In the genomic region with DNA sequence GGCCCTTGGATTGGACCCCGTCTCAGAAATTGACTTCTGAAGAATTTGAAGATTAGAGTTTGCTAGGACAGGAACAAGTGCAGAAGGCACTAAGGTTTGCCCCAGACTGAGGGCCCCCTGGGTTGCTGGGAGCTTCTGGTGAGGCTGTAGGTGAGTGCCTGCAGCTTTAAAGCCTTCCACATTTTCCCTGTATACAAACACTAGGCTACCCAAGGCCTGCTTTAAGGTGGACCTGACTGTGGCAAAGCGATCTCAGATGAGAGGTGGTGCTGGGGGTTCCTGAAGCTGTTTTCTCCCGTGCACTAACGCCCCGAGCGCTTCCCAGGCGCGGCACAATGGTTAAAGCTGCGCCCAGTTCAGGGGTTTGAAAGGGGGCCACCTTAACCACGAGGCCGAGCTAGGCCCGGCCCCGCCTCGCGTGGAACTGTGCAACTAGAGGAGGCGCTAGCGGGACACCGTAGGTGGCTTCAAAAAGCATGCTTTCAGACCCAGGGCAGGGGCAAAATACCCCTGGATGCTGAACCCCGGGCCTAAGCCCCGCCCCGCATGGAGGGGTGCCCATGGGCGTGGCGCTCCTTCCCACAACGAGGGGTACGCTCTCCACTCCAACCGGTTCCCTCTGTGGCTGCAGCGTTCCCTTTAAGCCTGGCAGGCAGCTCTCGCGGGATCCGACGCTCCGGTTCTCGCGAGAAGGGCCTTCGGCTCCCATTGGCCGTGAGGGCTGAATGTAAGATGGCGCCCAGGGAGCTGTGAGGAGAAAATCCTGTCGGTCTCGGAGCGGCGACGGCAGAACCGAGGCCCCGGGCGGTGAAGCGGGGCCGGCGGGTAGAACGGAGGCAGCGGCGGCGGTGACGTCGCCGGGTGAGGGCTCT, we compare ENCODE assay signal across 8 mouse cellular contexts. TPM values are rescaled to one million over a fixed set of nuclear protein-coding genes. Genes with fewer than 3 reads are reported as not detected.
DNase-seq lines count a peak whose midpoint lies in the region; ATAC-seq and TF ChIP-seq lines count a peak whose summit lies in the region.

A gene (plus strand): TSS at position 427 of the 872 bp plus-strand sequence.

- WGBS in forebrain, embryonic 15.5 days = 1% methylated on average over 54 of the region's 55 CpGs
- 1% methylated on average over 55 of the region's 55 CpGs for WGBS in lung, adult 2 months

- intact Hi-C loops in heart, postnatal 25 days (cut with DNase I) = no loop called here

- DNase-seq in ES-E14 (ENCODE audit: low read depth, low spot score) = peak; percentile 96
- DNase-seq in cerebellum, adult 11-12 months = peak; percentile 96
- peak; percentile 92 for DNase-seq in heart, postnatal 25 days (ENCODE audit: low spot score)
- DNase-seq in layer of hippocampus, adult 18-20 months (ENCODE audit: low spot score in 2 of 2) = peak; percentile 94 to 97
- peak; percentile 96 for DNase-seq in lung, adult 2 months
- peak; percentile 95 to 98 for DNase-seq in thymus, adult 18-20 months

- peak within 1 kb of the TSS; percentile 92 to 97 for H3K4me3 ChIP-seq in ES-E14 (ENCODE audit: insufficient read depth in 1 of 2, low read depth in 1 of 2, low read length in 2 of 2, poor library complexity in 1 of 2, severe bottlenecking in 1 of 2)
- peak within 1 kb of the TSS; percentile 96 for H3K4me3 ChIP-seq in forebrain, embryonic 15.5 days
- peak within 1 kb of the TSS; percentile 76 for H3K4me3 ChIP-seq in lung, adult 2 months (replicated peaks; ENCODE audit: extremely low read depth, low read depth, low read length)

- TF ChIP-seq POLR2A in lung, adult 2 months (IDR thresholded peaks at IDR 0.05; ENCODE audit: borderline replicate concordance, extremely low read depth, low read depth, low read length) = peak; percentile 84

- peak within 1 kb of the TSS; percentile 99 for H3K9ac ChIP-seq in ES-E14 (ENCODE audit: insufficient read depth, low read depth, low read length, poor library complexity, severe bottlenecking)
- peak within 1 kb of the TSS; percentile 90 for H3K9ac ChIP-seq in forebrain, embryonic 15.5 days (replicated peaks)

- H3K9me3 ChIP-seq in ES-E14 (ENCODE audit: control insufficient read depth, insufficient read depth, low read depth, low read length) = no peaks in the 10 kb centered on the region
- H3K9me3 ChIP-seq in forebrain, embryonic 15.5 days = no peaks in the 10 kb centered on the region

- peak; percentile 97 for ATAC-seq in forebrain, embryonic 15.5 days (replicated peaks)
- peak; percentile 88 for ATAC-seq in neutrophil, adult 5-6 weeks (ENCODE audit: extremely low read depth, insufficient number of reproducible peaks, low FRiP score, poor library complexity, severe bottlenecking)

- in situ Hi-C loops in ES-E14 (cut with MboI; ENCODE audit: low sequenced_read_pairs in 2 of 2, unreplicated experiment in 2 of 2) = no loop called here

- peaks cover 25% of the 10 kb centered on the region for H3K36me3 ChIP-seq in ES-E14 (ENCODE audit: control insufficient read depth, insufficient read depth, low read length, poor library complexity, severe bottlenecking)
- H3K36me3 ChIP-seq in forebrain, embryonic 15.5 days = peaks cover 43% of the 10 kb centered on the region

- H3K4me2 ChIP-seq in forebrain, embryonic 15.5 days (replicated peaks) = peak within 1 kb of the TSS; percentile 85

- no peaks in the 10 kb centered on the region for H3K27me3 ChIP-seq in forebrain, embryonic 15.5 days

- peaks cover 0 to 5% of the 10 kb centered on the region in 2 experiments; a peak in 2 of 4 replicates for H3K4me1 ChIP-seq in ES-E14 (ENCODE audit: control insufficient read depth in 2 of 2, insufficient read depth in 2 of 2, low read length in 2 of 2, poor library complexity in 1 of 2)
- H3K4me1 ChIP-seq in forebrain, embryonic 15.5 days = peaks cover 29% of the 10 kb centered on the region
- H3K4me1 ChIP-seq in lung, adult 2 months (ENCODE audit: control insufficient read depth, insufficient read depth, low read length) = peaks cover 3% of the 10 kb centered on the region; the same call in 1 of the 2 replicates

- H3K27ac ChIP-seq in ES-E14 (ENCODE audit: insufficient read depth, low read depth, low read length, poor library complexity, severe bottlenecking) = peak within 1 kb of the TSS; percentile 99
- peak within 1 kb of the TSS; percentile 99 for H3K27ac ChIP-seq in forebrain, embryonic 15.5 days (replicated peaks)

- no peak for TF ChIP-seq CTCF in lung, adult 2 months (IDR thresholded peaks at IDR 0.05; ENCODE audit: insufficient read depth, low read length)

TF ChIP-seq in ES-E14, 5 proteins besides CTCF, POLR2A, EP300 and RAD21:
- TF ChIP-seq ZNF384 (IDR thresholded peaks at IDR 0.05; ENCODE audit: low read depth, low read length) (no peak), ZC3H11A (IDR thresholded peaks at IDR 0.05; ENCODE audit: borderline replicate concordance, low read depth, low read length) (no peak), CHD2 (IDR thresholded peaks at IDR 0.05; ENCODE audit: low read depth, low read length) (peak; percentile 100), HCFC1 (IDR thresholded peaks at IDR 0.05; ENCODE audit: borderline replicate concordance, insufficient read depth, low read length) (no peak; the same call in 1 of the 2 replicates), MAFK (IDR thresholded peaks at IDR 0.05; ENCODE audit: insufficient read depth, low read depth, low read length) (no peak)
TF ChIP-seq in ES-E14: peak in this region for 1.

RNA-seq across cellular contexts. Expression of the gene that starts here (rescaled TPM):
- 145 and 152 TPM in 2 replicates for total RNA-seq in ES-E14 (2012; rRNA removed)
- 146 and 148 TPM in 2 replicates for polyA plus RNA-seq in forebrain, embryonic 15.5 days (2015; fragmentation: Nextera tagmentation; extraction: Ambion mirVana)
- total RNA-seq in heart, postnatal 25 days (2021) = 10 to 100 TPM; 61.6 to 65.7 TPM
- total RNA-seq in layer of hippocampus, adult 18-20 months (2021) = 100 to 1,000 TPM; 143 to 150 TPM
- polyA plus RNA-seq in lung, adult 2 months (2012; rRNA removed) = 64.4 and 76.6 TPM in 2 replicates
- 158 TPM in 2 replicates for total RNA-seq in neutrophil, adult 5-6 weeks (2017)

Comparison
In these comparisons a context has a peak if more than half of its experiments do, and no peak if none do; other contexts are left out.
1. Peak in every context shown above with its lines: DNase-seq, ATAC-seq, H3K4me3 ChIP-seq and H3K27ac ChIP-seq.